Mouse (Mus musculus): ENCODE results near the gene Hopx. TPM values are rescaled to one million over a fixed set of nuclear protein-coding genes. Genes with fewer than 3 reads are reported as not detected.

The Hopx gene
- 37.7 TPM for polyA plus RNA-seq (2014; fragmentation: Illumina TruSeq; extraction: RNeasy Lipid Tissue Mini Kit (QIAGEN cat#74804); ENCODE audit: low read depth, low replicate concordance)

DNA sequence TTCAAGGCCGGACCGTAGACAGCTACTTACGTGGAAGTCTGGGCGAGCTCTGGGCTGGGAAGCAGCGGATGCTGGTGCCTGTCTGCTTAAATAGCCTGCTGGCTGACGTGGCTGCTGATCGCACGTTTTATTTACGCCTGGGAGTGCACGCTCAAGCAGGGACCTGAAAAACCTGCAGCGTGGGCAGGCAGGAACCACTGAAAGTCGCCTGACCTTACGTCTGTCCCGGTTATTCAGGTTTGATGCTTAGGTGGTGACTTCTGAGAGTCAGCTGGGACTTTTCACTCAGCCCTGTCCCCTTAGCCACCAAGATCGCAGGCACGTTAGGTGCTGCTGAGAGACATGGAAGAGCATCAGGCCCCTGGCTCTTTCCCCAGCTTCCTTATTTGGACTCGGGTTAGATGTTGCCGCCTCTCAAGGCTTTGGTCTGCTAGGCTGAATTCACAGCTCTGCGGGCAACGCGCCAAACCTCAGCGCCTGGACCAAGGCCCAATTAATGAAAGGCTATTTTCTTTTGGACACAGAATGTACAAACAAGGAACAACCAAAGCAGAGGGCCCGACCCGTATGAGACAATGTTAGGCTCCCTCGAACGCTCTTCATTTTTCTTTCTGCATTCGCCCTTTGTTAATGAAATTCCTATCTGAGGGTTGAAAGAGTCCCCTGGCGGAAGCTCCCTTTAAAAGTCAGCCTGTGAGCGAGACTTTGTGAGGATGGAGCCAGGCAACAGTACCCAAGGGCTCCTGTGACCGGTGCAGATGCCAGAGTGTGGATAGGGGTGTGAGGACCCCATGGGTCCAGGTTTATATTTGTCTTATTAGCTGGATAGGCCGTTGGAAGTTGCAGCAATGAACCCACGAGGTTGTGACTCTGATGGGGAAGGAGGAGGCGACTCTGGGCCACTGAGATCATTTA, at the start of gene Hopx:
TSS of gene Hopx (minus strand) at position 305 of the 915 bp plus-strand sequence.

Other genes starting within 250 kb of the Hopx start
- 23.0 TPM for gene Aasdh, start 209.6 kb downstream of the Hopx start, polyA plus RNA-seq (2014; fragmentation: Illumina TruSeq; extraction: RNeasy Lipid Tissue Mini Kit (QIAGEN cat#74804); ENCODE audit: low read depth, low replicate concordance)
- gene Paics, start 163.8 kb downstream of the Hopx start, polyA plus RNA-seq (2014; fragmentation: Illumina TruSeq; extraction: RNeasy Lipid Tissue Mini Kit (QIAGEN cat#74804); ENCODE audit: low read depth, low replicate concordance), result 359 TPM
- 17.6 TPM for gene Ppat, start 163.5 kb downstream of the Hopx start, polyA plus RNA-seq (2014; fragmentation: Illumina TruSeq; extraction: RNeasy Lipid Tissue Mini Kit (QIAGEN cat#74804); ENCODE audit: low read depth, low replicate concordance)
- 138 TPM for gene Srp72, start 140.4 kb downstream of the Hopx start, polyA plus RNA-seq (2014; fragmentation: Illumina TruSeq; extraction: RNeasy Lipid Tissue Mini Kit (QIAGEN cat#74804); ENCODE audit: low read depth, low replicate concordance)
- gene Arl9, start 111.1 kb downstream of the Hopx start, polyA plus RNA-seq (2014; fragmentation: Illumina TruSeq; extraction: RNeasy Lipid Tissue Mini Kit (QIAGEN cat#74804); ENCODE audit: low read depth, low replicate concordance), result not detected
- gene Thegl, start 99.1 kb downstream of the Hopx start, polyA plus RNA-seq (2014; fragmentation: Illumina TruSeq; extraction: RNeasy Lipid Tissue Mini Kit (QIAGEN cat#74804); ENCODE audit: low read depth, low replicate concordance), result not detected
- not detected for gene Spink2, start 96.3 kb upstream of the Hopx start, polyA plus RNA-seq (2014; fragmentation: Illumina TruSeq; extraction: RNeasy Lipid Tissue Mini Kit (QIAGEN cat#74804); ENCODE audit: low read depth, low replicate concordance)
- 7.8 TPM for gene Rest, start 150.4 kb upstream of the Hopx start, polyA plus RNA-seq (2014; fragmentation: Illumina TruSeq; extraction: RNeasy Lipid Tissue Mini Kit (QIAGEN cat#74804); ENCODE audit: low read depth, low replicate concordance)
- gene Noa1, start 195.0 kb upstream of the Hopx start, polyA plus RNA-seq (2014; fragmentation: Illumina TruSeq; extraction: RNeasy Lipid Tissue Mini Kit (QIAGEN cat#74804); ENCODE audit: low read depth, low replicate concordance), result 8.3 TPM
- 27.4 TPM for gene Polr2b, start 195.0 kb upstream of the Hopx start, polyA plus RNA-seq (2014; fragmentation: Illumina TruSeq; extraction: RNeasy Lipid Tissue Mini Kit (QIAGEN cat#74804); ENCODE audit: low read depth, low replicate concordance)

Data from liver, adult 10 weeks (tissue).